Mouse (Mus musculus) stomach, postnatal 0 days (tissue): ENCODE results near the gene Mob4.

Experiments
- CTCF ChIP-seq: IDR thresholded peaks from 2 replicates; pipeline ENCODE4 v1.5.1; 2016; ENCODE audit warnings: antibody characterized with exemption, low read depth, mild to moderate bottlenecking, moderate library complexity
- EP300 ChIP-seq: optimal IDR thresholded peaks from 2 replicates; pipeline ENCODE3; 2016; ENCODE audit warnings: antibody characterized with exemption

DNA sequence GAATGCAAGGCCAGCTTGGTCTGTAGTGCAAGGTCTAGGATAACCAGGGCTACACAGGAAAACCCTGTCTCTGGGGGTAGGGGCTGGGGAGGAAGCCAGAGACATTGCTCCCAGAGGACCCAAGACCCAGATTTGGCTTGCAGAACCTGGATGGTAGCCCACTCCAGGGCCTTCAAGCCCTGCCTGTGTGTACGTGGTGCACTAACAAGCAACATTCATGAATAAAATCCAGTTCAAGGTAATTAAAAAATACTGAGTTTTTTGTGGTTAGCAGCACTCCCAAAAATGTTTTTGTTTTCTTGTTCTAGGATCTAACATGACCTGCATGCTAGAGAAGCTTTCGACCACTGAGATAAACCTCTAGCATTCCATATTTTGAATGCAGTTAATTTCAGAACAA is 39.0 kb upstream of the Mob4 start:
- TF ChIP-seq EP300: no peak
- no peak for TF ChIP-seq CTCF
